Mouse (Mus musculus): ENCODE results near the gene BC048507. TPM values are rescaled to one million over a fixed set of nuclear protein-coding genes. Genes with fewer than 3 reads are reported as not detected.
"Not testable (repeated sequence)": the region's sequence is repeated elsewhere in the genome, so short reads cannot be mapped to it uniquely, and the experiment has no call there.

The BC048507 gene
- total RNA-seq, 1 experiment: not detected

DNA sequence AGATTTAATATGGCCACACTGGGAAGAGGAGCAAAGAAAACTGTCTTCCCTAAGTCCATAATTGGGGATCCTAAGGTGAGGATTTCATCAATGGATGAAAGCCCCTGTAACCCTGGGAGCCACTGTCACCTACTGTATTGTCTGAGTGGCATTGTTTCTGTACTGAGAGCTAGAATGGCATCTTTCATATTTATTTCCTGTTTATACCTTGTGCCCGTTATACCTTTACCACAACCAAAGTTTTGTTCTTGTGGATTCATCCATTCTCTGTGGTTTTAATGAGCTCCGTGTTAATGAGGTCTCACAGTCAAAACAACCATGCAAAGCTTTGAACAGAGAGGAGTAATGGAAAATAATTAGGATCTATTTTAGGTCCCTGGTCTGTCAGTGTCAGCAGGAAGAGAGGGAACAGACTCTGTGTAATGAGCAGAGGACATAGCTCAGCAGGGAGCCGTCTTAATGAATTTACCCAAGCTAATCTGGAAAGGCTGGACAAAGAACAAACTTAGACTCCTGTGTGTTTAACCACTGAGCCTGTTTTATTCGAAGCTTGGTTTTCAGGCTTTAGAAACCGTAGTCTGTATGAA, 1.7 kb downstream of the BC048507 start:
- no peak overlapping the region for H3K4me3 ChIP-seq (ENCODE audit: insufficient read depth in 1 of 2, low read depth in 1 of 2, low read length in 2 of 2, poor library complexity in 1 of 2, severe bottlenecking in 1 of 2)
- no peak overlapping the region for H3K27ac ChIP-seq (ENCODE audit: insufficient read depth, low read depth, low read length, poor library complexity, severe bottlenecking)
- no peak for TF ChIP-seq ZNF384 (IDR thresholded peaks at IDR 0.05; ENCODE audit: low read depth, low read length)
- TF ChIP-seq CHD2 (IDR thresholded peaks at IDR 0.05; ENCODE audit: low read depth, low read length): no peak
- no peak for TF ChIP-seq ZC3H11A (IDR thresholded peaks at IDR 0.05; ENCODE audit: borderline replicate concordance, low read depth, low read length)
- TF ChIP-seq HCFC1 (IDR thresholded peaks at IDR 0.05; ENCODE audit: borderline replicate concordance, insufficient read depth, low read length): no peak
- TF ChIP-seq MAFK (IDR thresholded peaks at IDR 0.05; ENCODE audit: insufficient read depth, low read depth, low read length): no peak
- H3K9ac ChIP-seq (ENCODE audit: insufficient read depth, low read depth, low read length, poor library complexity, severe bottlenecking): no peak overlapping the region
- H3K4me1 ChIP-seq (ENCODE audit: control insufficient read depth in 2 of 2, insufficient read depth in 2 of 2, low read length in 2 of 2, poor library complexity in 1 of 2): peaks cover 0 to 3% of the 10 kb centered on the region in 2 experiments; a peak in 1 of 4 replicates
- no peaks in the 10 kb centered on the region for H3K36me3 ChIP-seq (ENCODE audit: control insufficient read depth, insufficient read depth, low read length, poor library complexity, severe bottlenecking)
- in situ Hi-C loops (cut with MboI; ENCODE audit: low sequenced_read_pairs in 2 of 2, unreplicated experiment in 2 of 2): no loop called here
- DNase-seq (ENCODE audit: low read depth, low spot score): no peak
- H3K9me3 ChIP-seq (ENCODE audit: control insufficient read depth, insufficient read depth, low read depth, low read length): no peaks in the 10 kb centered on the region

DNA sequence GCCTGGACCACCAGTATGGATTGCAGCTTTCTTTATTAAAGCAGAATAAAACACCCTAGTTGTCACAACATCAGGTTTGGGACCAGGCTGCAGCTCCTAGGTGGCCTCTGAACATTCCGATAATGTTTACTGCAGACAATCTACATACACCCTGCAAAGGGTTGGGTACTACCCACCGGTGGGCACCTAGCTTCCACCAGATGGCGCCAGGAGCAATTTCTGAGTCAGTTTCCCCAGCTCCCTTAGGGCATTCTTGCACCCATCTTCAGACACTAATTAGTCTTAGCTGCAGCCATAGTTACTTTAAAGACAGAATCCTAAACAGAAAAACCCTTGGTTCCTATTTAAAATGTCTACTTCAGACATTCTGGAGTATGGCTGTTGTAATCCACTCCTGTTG, 4.8 kb downstream of the BC048507 start:
- DNase-seq (ENCODE audit: low read depth, low spot score): peak; percentile 62
- no peaks in the 10 kb centered on the region for H3K36me3 ChIP-seq (ENCODE audit: control insufficient read depth, insufficient read depth, low read length, poor library complexity, severe bottlenecking)
- in situ Hi-C loops (cut with MboI; ENCODE audit: low sequenced_read_pairs in 2 of 2, unreplicated experiment in 2 of 2): no loop called here

DNA sequence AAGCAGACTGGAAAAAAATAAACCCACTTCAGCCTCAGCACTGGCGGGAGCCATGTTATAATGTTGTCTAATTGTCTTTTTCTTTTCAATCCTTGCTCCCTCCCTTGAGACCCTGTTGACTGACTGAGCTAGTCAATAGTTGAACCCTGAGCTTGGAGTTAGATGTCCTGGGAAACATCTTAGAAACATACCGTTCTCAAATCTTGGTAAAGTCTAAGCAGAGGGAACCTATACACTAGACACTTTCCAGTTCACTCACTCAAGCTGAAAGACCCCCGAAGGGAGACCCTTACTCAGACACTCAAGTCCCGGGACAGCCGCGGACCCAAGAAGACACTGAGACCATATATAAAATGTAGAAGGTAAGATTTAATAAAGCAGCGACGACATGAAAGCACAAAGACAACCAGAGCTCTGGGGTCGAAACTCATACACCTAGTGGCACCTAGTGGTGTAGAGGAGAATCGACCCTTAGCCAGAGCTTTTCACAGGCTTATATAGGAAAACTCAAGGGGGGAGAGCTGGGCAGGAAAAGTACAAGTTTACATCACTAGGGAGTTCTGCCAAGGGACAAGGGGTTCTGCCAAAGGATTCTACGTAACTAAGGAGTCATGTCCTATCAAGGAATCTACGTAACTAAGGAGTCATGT, 13.0 kb downstream of the BC048507 start:
- H3K9me3 ChIP-seq (ENCODE audit: control insufficient read depth, insufficient read depth, low read depth, low read length); H3K27ac ChIP-seq (ENCODE audit: insufficient read depth, low read depth, low read length, poor library complexity, severe bottlenecking); DNase-seq (ENCODE audit: low read depth, low spot score); H3K36me3 ChIP-seq (ENCODE audit: control insufficient read depth, insufficient read depth, low read length, poor library complexity, severe bottlenecking); H3K4me3 ChIP-seq (ENCODE audit: insufficient read depth in 1 of 2, low read depth in 1 of 2, low read length in 2 of 2, poor library complexity in 1 of 2, severe bottlenecking in 1 of 2); H3K4me1 ChIP-seq (ENCODE audit: control insufficient read depth in 2 of 2, insufficient read depth in 2 of 2, low read length in 2 of 2, poor library complexity in 1 of 2); in situ Hi-C loops (cut with MboI; ENCODE audit: low sequenced_read_pairs in 2 of 2, unreplicated experiment in 2 of 2); H3K9ac ChIP-seq (ENCODE audit: insufficient read depth, low read depth, low read length, poor library complexity, severe bottlenecking): not testable (repeated sequence)

More for the DNA sequence above, 4.8 kb downstream of the BC048507 start:
- Histone ChIP-seq H3K4me3 (ENCODE audit: insufficient read depth in 1 of 2, low read depth in 1 of 2, low read length in 2 of 2, poor library complexity in 1 of 2, severe bottlenecking in 1 of 2) (no peak overlapping the region), H3K4me1 (ENCODE audit: control insufficient read depth in 2 of 2, insufficient read depth in 2 of 2, low read length in 2 of 2, poor library complexity in 1 of 2) (peaks cover 0 to 2% of the 10 kb centered on the region in 2 experiments; a peak in 1 of 4 replicates), H3K9ac (ENCODE audit: insufficient read depth, low read depth, low read length, poor library complexity, severe bottlenecking) (no peak overlapping the region), H3K27ac (ENCODE audit: insufficient read depth, low read depth, low read length, poor library complexity, severe bottlenecking) (no peak overlapping the region), H3K9me3 (ENCODE audit: control insufficient read depth, insufficient read depth, low read depth, low read length) (no peaks in the 10 kb centered on the region)
- TF ChIP-seq HCFC1 (IDR thresholded peaks at IDR 0.05; ENCODE audit: borderline replicate concordance, insufficient read depth, low read length) (no peak), ZC3H11A (IDR thresholded peaks at IDR 0.05; ENCODE audit: borderline replicate concordance, low read depth, low read length) (peak; percentile 64; the same call in 1 of the 2 replicates), MAFK (IDR thresholded peaks at IDR 0.05; ENCODE audit: insufficient read depth, low read depth, low read length) (no peak)

DNA sequence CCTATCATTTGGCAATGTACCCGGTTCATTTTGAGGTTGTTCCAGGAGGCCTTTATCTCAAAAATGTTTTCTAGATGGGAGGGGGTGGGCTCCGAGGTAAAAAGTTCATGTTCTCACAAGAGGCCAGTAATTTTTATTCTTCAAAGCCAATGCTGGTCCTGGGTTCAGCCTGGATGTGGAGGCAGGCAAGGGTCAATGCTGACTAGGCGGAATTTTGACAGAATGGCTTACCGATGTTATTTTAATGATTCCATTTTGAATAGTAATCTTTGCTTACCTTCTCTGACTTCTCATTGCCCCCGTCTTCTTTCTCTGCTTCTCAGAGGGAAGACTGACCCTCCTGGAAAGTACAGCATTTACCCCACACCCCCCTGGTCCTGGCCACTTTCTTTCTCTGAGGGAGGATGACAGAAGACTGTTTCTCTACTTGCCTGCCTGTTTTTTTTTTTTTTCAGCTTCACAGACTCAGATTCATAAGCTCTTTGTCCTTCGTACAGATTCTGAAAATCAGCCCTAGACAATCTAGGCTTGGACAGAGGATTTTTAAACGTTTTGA, 13.7 kb downstream of the BC048507 start:
- H3K36me3 ChIP-seq (ENCODE audit: control insufficient read depth, insufficient read depth, low read length, poor library complexity, severe bottlenecking): no peaks in the 10 kb centered on the region
- no peaks in the 10 kb centered on the region for H3K4me1 ChIP-seq (ENCODE audit: control insufficient read depth in 2 of 2, insufficient read depth in 2 of 2, low read length in 2 of 2, poor library complexity in 1 of 2)
- no peak overlapping the region for H3K27ac ChIP-seq (ENCODE audit: insufficient read depth, low read depth, low read length, poor library complexity, severe bottlenecking)
- H3K9ac ChIP-seq (ENCODE audit: insufficient read depth, low read depth, low read length, poor library complexity, severe bottlenecking): no peak overlapping the region
- TF ChIP-seq ZNF384 (IDR thresholded peaks at IDR 0.05; ENCODE audit: low read depth, low read length) (no peak), MAFK (IDR thresholded peaks at IDR 0.05; ENCODE audit: insufficient read depth, low read depth, low read length) (0 out of 2 replicates have a peak, but pooled peaks have one; percentile 32)
- H3K9me3 ChIP-seq (ENCODE audit: control insufficient read depth, insufficient read depth, low read depth, low read length): no peaks in the 10 kb centered on the region
- in situ Hi-C loops (cut with MboI; ENCODE audit: low sequenced_read_pairs in 2 of 2, unreplicated experiment in 2 of 2): no loop called here
- no peak for DNase-seq (ENCODE audit: low read depth, low spot score)
- no peak overlapping the region for H3K4me3 ChIP-seq (ENCODE audit: insufficient read depth in 1 of 2, low read depth in 1 of 2, low read length in 2 of 2, poor library complexity in 1 of 2, severe bottlenecking in 1 of 2)

DNA sequence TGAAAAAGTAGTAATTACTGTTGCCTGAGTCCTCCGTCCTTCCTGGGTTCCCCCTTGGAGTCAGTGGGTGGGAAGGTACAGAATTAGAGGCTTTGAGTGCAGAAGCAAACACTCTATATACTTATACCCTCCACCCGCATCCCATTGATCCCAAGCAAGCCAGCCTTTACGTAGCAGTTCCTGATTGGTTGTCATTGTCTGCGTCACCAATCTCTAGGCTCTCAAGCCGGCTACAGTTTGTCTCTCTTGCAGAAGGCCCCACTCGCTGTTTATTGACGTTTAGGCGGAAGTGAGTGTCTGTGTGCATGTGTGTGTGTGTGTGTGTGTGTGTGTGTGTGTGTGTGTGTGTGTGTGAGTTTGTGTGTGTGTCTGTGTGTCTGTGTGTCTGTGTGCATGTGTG, 20.8 kb downstream of the BC048507 start:
- H3K4me3 ChIP-seq (ENCODE audit: insufficient read depth in 1 of 2, low read depth in 1 of 2, low read length in 2 of 2, poor library complexity in 1 of 2, severe bottlenecking in 1 of 2): peak overlapping the region; percentile 26 to 36; a peak in 3 of 4 replicates
- no peaks in the 10 kb centered on the region for H3K9me3 ChIP-seq (ENCODE audit: control insufficient read depth, insufficient read depth, low read depth, low read length)
- H3K9ac ChIP-seq (ENCODE audit: insufficient read depth, low read depth, low read length, poor library complexity, severe bottlenecking): no peak overlapping the region
- no peaks in the 10 kb centered on the region for H3K36me3 ChIP-seq (ENCODE audit: control insufficient read depth, insufficient read depth, low read length, poor library complexity, severe bottlenecking)
- no peak overlapping the region for H3K27ac ChIP-seq (ENCODE audit: insufficient read depth, low read depth, low read length, poor library complexity, severe bottlenecking)
- peaks cover 0 to 3% of the 10 kb centered on the region in 2 experiments; a peak in 1 of 4 replicates for H3K4me1 ChIP-seq (ENCODE audit: control insufficient read depth in 2 of 2, insufficient read depth in 2 of 2, low read length in 2 of 2, poor library complexity in 1 of 2)
- peak; percentile 40 for DNase-seq (ENCODE audit: low read depth, low spot score)
- in situ Hi-C loops (cut with MboI; ENCODE audit: low sequenced_read_pairs in 2 of 2, unreplicated experiment in 2 of 2): no loop called here
- TF ChIP-seq MAFK (IDR thresholded peaks at IDR 0.05; ENCODE audit: insufficient read depth, low read depth, low read length) (no peak), CHD2 (IDR thresholded peaks at IDR 0.05; ENCODE audit: low read depth, low read length) (peak; percentile 87), ZC3H11A (IDR thresholded peaks at IDR 0.05; ENCODE audit: borderline replicate concordance, low read depth, low read length) (no peak), ZNF384 (IDR thresholded peaks at IDR 0.05; ENCODE audit: low read depth, low read length) (no peak)

Data from ES-E14 (cell line).